Comparison of ENCODE assay signal across 9 mouse cellular contexts in genomic region chr13:29637788-29638187, GRCm38 (mm10).
DNase-seq lines count a peak whose midpoint lies in the region; ATAC-seq lines count a peak whose summit lies in the region.
"Had no signal": no experiment of that assay in that cellular context is flagged by ENCODE, and none has a peak within 500 bp of the region (broad histone marks: within the 10 kb centered on the region; RNA-seq: fewer than 3 reads in every experiment).

No protein-coding gene starts in this region.

- H3K9ac ChIP-seq in heart, embryonic 11.5 days (ENCODE audit: low read depth, low read length) = no peak overlapping the region
- no peak overlapping the region for H3K9ac ChIP-seq in forebrain, embryonic 12.5 days
- H3K9ac ChIP-seq: embryonic facial prominence, embryonic 12.5 days; liver, embryonic 13.5 days had no signal

- H3K4me1 ChIP-seq in heart, embryonic 11.5 days (ENCODE audit: control insufficient read depth, insufficient read depth, low read length) = peaks cover 15% of the 10 kb centered on the region
- no peaks in the 10 kb centered on the region for H3K4me1 ChIP-seq in forebrain, embryonic 12.5 days
- H3K4me1 ChIP-seq: embryonic facial prominence, embryonic 12.5 days had no signal

- H3K27me3 ChIP-seq in heart, embryonic 11.5 days (ENCODE audit: control insufficient read depth, insufficient read depth, low read length) = no peaks in the 10 kb centered on the region
- H3K27me3 ChIP-seq in forebrain, embryonic 12.5 days = no peaks in the 10 kb centered on the region
- H3K27me3 ChIP-seq: embryonic facial prominence, embryonic 12.5 days; liver, embryonic 13.5 days had no signal

- H3K4me2 ChIP-seq in heart, embryonic 11.5 days = no peak overlapping the region
- H3K4me2 ChIP-seq in forebrain, embryonic 12.5 days = no peak overlapping the region
- H3K4me2 ChIP-seq: embryonic facial prominence, embryonic 12.5 days; liver, embryonic 13.5 days had no signal

- DNase-seq in NIH3T3 (ENCODE audit: low read depth) = peak; percentile 84
- peak; percentile 61 to 68 for DNase-seq in adrenal gland, postnatal 36 days
- DNase-seq in lung, postnatal 14 days = peak; percentile 25
- no peak for DNase-seq in layer of hippocampus, postnatal 14 days (ENCODE audit: low spot score in 2 of 2)
- DNase-seq: liver, embryonic 13.5 days had no signal

- H3K9me3 ChIP-seq in heart, embryonic 11.5 days (replicated peaks; ENCODE audit: control insufficient read depth, low read length) = no peaks in the 10 kb centered on the region
- H3K9me3 ChIP-seq in forebrain, embryonic 12.5 days = no peaks in the 10 kb centered on the region
- H3K9me3 ChIP-seq: embryonic facial prominence, embryonic 12.5 days; liver, embryonic 13.5 days had no signal

- 21% methylated on average over 6 of the region's 6 CpGs for WGBS in heart, embryonic 11.5 days (ENCODE audit: insufficient replicate concordance)
- 87% methylated on average over 6 of the region's 6 CpGs for WGBS in forebrain, embryonic 12.5 days

- ATAC-seq in heart, embryonic 11.5 days (replicated peaks; ENCODE audit: insufficient number of reproducible peaks, low FRiP score, low TSS enrichment) = no peak
- no peak for ATAC-seq in forebrain, embryonic 12.5 days (ENCODE audit: low FRiP score)
- no peak for ATAC-seq in granulocyte monocyte progenitor cell, adult 5-6 weeks (replicated peaks; ENCODE audit: poor library complexity, severe bottlenecking)

- peak overlapping the region; percentile 60 for H3K27ac ChIP-seq in heart, embryonic 11.5 days (ENCODE audit: low read depth, low read length)
- no peak overlapping the region for H3K27ac ChIP-seq in forebrain, embryonic 12.5 days
- H3K27ac ChIP-seq: embryonic facial prominence, embryonic 12.5 days; liver, embryonic 13.5 days had no signal

- no peaks in the 10 kb centered on the region for H3K36me3 ChIP-seq in heart, embryonic 11.5 days (ENCODE audit: control insufficient read depth, insufficient read depth, low read length)
- H3K36me3 ChIP-seq in forebrain, embryonic 12.5 days (replicated peaks) = no peaks in the 10 kb centered on the region
- H3K36me3 ChIP-seq: embryonic facial prominence, embryonic 12.5 days; liver, embryonic 13.5 days had no signal

- no peak overlapping the region for H3K4me3 ChIP-seq in heart, embryonic 11.5 days (ENCODE audit: low read depth, low read length)
- H3K4me3 ChIP-seq in forebrain, embryonic 12.5 days (replicated peaks) = no peak overlapping the region
- H3K4me3 ChIP-seq: embryonic facial prominence, embryonic 12.5 days; liver, embryonic 13.5 days had no signal

Comparison
In these comparisons a context has a peak if more than half of its experiments do, and no peak if none do; other contexts are left out.
1. DNase-seq: peak in NIH3T3 (single experiment), adrenal gland, postnatal 36 days (2 of 2) and lung, postnatal 14 days (single experiment); none in layer of hippocampus, postnatal 14 days (0 of 2).